ENCODE assay signal across 8 mouse cellular contexts in genomic region chr14:62965811-62966520, GRCm38 (mm10). TPM values are rescaled to one million over a fixed set of nuclear protein-coding genes. Genes with fewer than 3 reads are reported as not detected.
A peak's percentile ranks its signal among the peaks of the same experiment; 100 is the strongest.
DNase-seq lines count a peak whose midpoint lies in the region; ATAC-seq lines count a peak whose summit lies in the region.

No protein-coding gene starts in this region.

- no peak overlapping the region for H3K27ac ChIP-seq in embryonic facial prominence, embryonic 14.5 days (replicated peaks; ENCODE audit: low read depth, low read length)
- peak overlapping the region; percentile 78 for H3K27ac ChIP-seq in kidney, embryonic 15.5 days
- H3K27ac ChIP-seq in midbrain, embryonic 11.5 days (ENCODE audit: low read depth, low read length): no peak overlapping the region

- 0 out of 2 replicates have a peak, but pooled peaks cover 5% of the 10 kb centered on the region for H3K36me3 ChIP-seq in embryonic facial prominence, embryonic 14.5 days (ENCODE audit: control insufficient read depth, insufficient read depth, low read length)
- H3K36me3 ChIP-seq in kidney, embryonic 15.5 days: peaks cover 6% of the 10 kb centered on the region
- no peaks in the 10 kb centered on the region for H3K36me3 ChIP-seq in midbrain, embryonic 11.5 days (ENCODE audit: control insufficient read depth, insufficient read depth, low read length)

- H3K4me1 ChIP-seq in embryonic facial prominence, embryonic 14.5 days (ENCODE audit: control insufficient read depth, insufficient read depth, low read length): no peaks in the 10 kb centered on the region
- peaks cover 10% of the 10 kb centered on the region for H3K4me1 ChIP-seq in kidney, embryonic 15.5 days
- peaks cover 2% of the 10 kb centered on the region; the same call in 1 of the 2 replicates for H3K4me1 ChIP-seq in midbrain, embryonic 11.5 days (ENCODE audit: control insufficient read depth, insufficient read depth, low read length)

- H3K9ac ChIP-seq in embryonic facial prominence, embryonic 14.5 days (ENCODE audit: low read depth, low read length): no peak overlapping the region; the same call in 1 of the 2 replicates
- H3K9ac ChIP-seq in kidney, embryonic 15.5 days: peak overlapping the region; percentile 12; the same call in 1 of the 2 replicates
- H3K9ac ChIP-seq in midbrain, embryonic 11.5 days (ENCODE audit: low read length): peak overlapping the region; percentile 18; the same call in 1 of the 2 replicates

- DNase-seq in adrenal gland, postnatal 14 days: peak; percentile 27
- DNase-seq in adrenal gland, adult 8-10 months: no peak
- peak; percentile 19 for DNase-seq in embryonic facial prominence, embryonic 14.5 days (ENCODE audit: low spot score)
- peak; percentile 86 for DNase-seq in midbrain, embryonic 11.5 days (ENCODE audit: low spot score, missing footprints)
- DNase-seq in thymus, postnatal 0 days (ENCODE audit: low spot score): no peak
- DNase-seq in cerebellum, adult 11 months: no peak

- H3K9me3 ChIP-seq in embryonic facial prominence, embryonic 14.5 days (ENCODE audit: control insufficient read depth, low read length): no peaks in the 10 kb centered on the region
- no peaks in the 10 kb centered on the region for H3K9me3 ChIP-seq in kidney, embryonic 15.5 days (replicated peaks)
- no peaks in the 10 kb centered on the region for H3K9me3 ChIP-seq in midbrain, embryonic 11.5 days (ENCODE audit: control insufficient read depth, low read length)

- no peak for ATAC-seq in embryonic facial prominence, embryonic 14.5 days (ENCODE audit: low read depth)
- ATAC-seq in kidney, embryonic 15.5 days (replicated peaks; ENCODE audit: low FRiP score): peak; percentile 81
- no peak for ATAC-seq in midbrain, embryonic 11.5 days (ENCODE audit: low FRiP score)
- ATAC-seq in activated CD4-positive, CD25-positive, alpha-beta regulatory T cell, adult 4 months: no peak

- H3K4me2 ChIP-seq in embryonic facial prominence, embryonic 14.5 days (ENCODE audit: low read depth, low read length): peak overlapping the region; percentile 46
- H3K4me2 ChIP-seq in kidney, embryonic 15.5 days: peak overlapping the region; percentile 60
- peak overlapping the region; percentile 40 for H3K4me2 ChIP-seq in midbrain, embryonic 11.5 days

- 30% methylated on average over 15 of the region's 15 CpGs for WGBS in embryonic facial prominence, embryonic 14.5 days
- WGBS in kidney, embryonic 15.5 days: 10% methylated on average over 15 of the region's 15 CpGs
- WGBS in midbrain, embryonic 11.5 days: 21% methylated on average over 15 of the region's 15 CpGs

- H3K4me3 ChIP-seq in embryonic facial prominence, embryonic 14.5 days (ENCODE audit: low read depth, low read length): peak overlapping the region; percentile 24; the same call in 1 of the 2 replicates
- peak overlapping the region; percentile 41 for H3K4me3 ChIP-seq in kidney, embryonic 15.5 days (replicated peaks)
- peak overlapping the region; percentile 19; the same call in 1 of the 2 replicates for H3K4me3 ChIP-seq in midbrain, embryonic 11.5 days (ENCODE audit: low read depth, low read length)

- H3K27me3 ChIP-seq in embryonic facial prominence, embryonic 14.5 days (replicated peaks; ENCODE audit: control insufficient read depth, insufficient read depth, low read length): no peaks in the 10 kb centered on the region
- H3K27me3 ChIP-seq in kidney, embryonic 15.5 days: no peaks in the 10 kb centered on the region
- H3K27me3 ChIP-seq in midbrain, embryonic 11.5 days (ENCODE audit: control insufficient read depth, insufficient read depth, low read length): no peaks in the 10 kb centered on the region

RNA-seq across cellular contexts. Expression of gene Defb48, which starts 18.3 kb away (rescaled TPM):
- total RNA-seq in adrenal gland, postnatal 14 days (2021): not detected in 2 replicates
- total RNA-seq in adrenal gland, adult 8-10 months (2022): not detected
- not detected in 2 replicates for polyA plus RNA-seq in embryonic facial prominence, embryonic 14.5 days (2014; fragmentation: Nextera tagmentation; extraction: Ambion mirVana)
- polyA plus RNA-seq in kidney, embryonic 15.5 days (2015; fragmentation: Nextera tagmentation; extraction: Ambion mirVana): not detected in 2 replicates
- polyA plus RNA-seq in midbrain, embryonic 11.5 days (2014; fragmentation: Nextera tagmentation; extraction: Ambion mirVana): not detected in 2 replicates
- polyA plus RNA-seq in activated CD4-positive, CD25-positive, alpha-beta regulatory T cell, adult 4 months (2017; shearing (Covaris generic)): not detected
- polyA plus RNA-seq in thymus, postnatal 0 days (2015; fragmentation: Nextera tagmentation; extraction: Ambion mirVana): not detected in 2 replicates

RNA-seq across cellular contexts. Expression of gene Defb47, which starts 31.9 kb away (rescaled TPM):
- not detected in 2 replicates for total RNA-seq in adrenal gland, postnatal 14 days (2021)
- total RNA-seq in adrenal gland, adult 8-10 months (2022): not detected
- not detected in 2 replicates for polyA plus RNA-seq in embryonic facial prominence, embryonic 14.5 days (2014; fragmentation: Nextera tagmentation; extraction: Ambion mirVana)
- not detected in 2 replicates for polyA plus RNA-seq in kidney, embryonic 15.5 days (2015; fragmentation: Nextera tagmentation; extraction: Ambion mirVana)
- not detected in 2 replicates for polyA plus RNA-seq in midbrain, embryonic 11.5 days (2014; fragmentation: Nextera tagmentation; extraction: Ambion mirVana)
- polyA plus RNA-seq in activated CD4-positive, CD25-positive, alpha-beta regulatory T cell, adult 4 months (2017; shearing (Covaris generic)): not detected
- not detected in 2 replicates for polyA plus RNA-seq in thymus, postnatal 0 days (2015; fragmentation: Nextera tagmentation; extraction: Ambion mirVana)

RNA-seq across cellular contexts. Expression of gene Defb43, which starts 45.6 kb away (rescaled TPM):
- total RNA-seq in adrenal gland, postnatal 14 days (2021): not detected in 2 replicates
- not detected for total RNA-seq in adrenal gland, adult 8-10 months (2022)
- not detected in 2 replicates for polyA plus RNA-seq in embryonic facial prominence, embryonic 14.5 days (2014; fragmentation: Nextera tagmentation; extraction: Ambion mirVana)
- polyA plus RNA-seq in kidney, embryonic 15.5 days (2015; fragmentation: Nextera tagmentation; extraction: Ambion mirVana): not detected in 2 replicates
- polyA plus RNA-seq in midbrain, embryonic 11.5 days (2014; fragmentation: Nextera tagmentation; extraction: Ambion mirVana): not detected in 2 replicates
- not detected for polyA plus RNA-seq in activated CD4-positive, CD25-positive, alpha-beta regulatory T cell, adult 4 months (2017; shearing (Covaris generic))
- not detected in 2 replicates for polyA plus RNA-seq in thymus, postnatal 0 days (2015; fragmentation: Nextera tagmentation; extraction: Ambion mirVana)

Comparison
In these comparisons a context has a peak if more than half of its experiments do, and no peak if none do; other contexts are left out.
1. DNase-seq: peak in adrenal gland, postnatal 14 days (single experiment), embryonic facial prominence, embryonic 14.5 days (single experiment) and midbrain, embryonic 11.5 days (single experiment); none in adrenal gland, adult 8-10 months (single experiment), thymus, postnatal 0 days (single experiment) and cerebellum, adult 11 months (single experiment).
2. Peak in every context shown above with its lines, with median percentiles within 50 percentile points of each other: H3K4me2 ChIP-seq and H3K4me3 ChIP-seq.